Mouse (Mus musculus): ENCODE results near the gene Setdb2.
A peak's percentile ranks its signal among the peaks of the same experiment; 100 is the strongest.
"Not testable (repeated sequence)": the region's sequence is repeated elsewhere in the genome, so short reads cannot be mapped to it uniquely, and the experiment has no call there.

Setdb2 gene

DNA sequence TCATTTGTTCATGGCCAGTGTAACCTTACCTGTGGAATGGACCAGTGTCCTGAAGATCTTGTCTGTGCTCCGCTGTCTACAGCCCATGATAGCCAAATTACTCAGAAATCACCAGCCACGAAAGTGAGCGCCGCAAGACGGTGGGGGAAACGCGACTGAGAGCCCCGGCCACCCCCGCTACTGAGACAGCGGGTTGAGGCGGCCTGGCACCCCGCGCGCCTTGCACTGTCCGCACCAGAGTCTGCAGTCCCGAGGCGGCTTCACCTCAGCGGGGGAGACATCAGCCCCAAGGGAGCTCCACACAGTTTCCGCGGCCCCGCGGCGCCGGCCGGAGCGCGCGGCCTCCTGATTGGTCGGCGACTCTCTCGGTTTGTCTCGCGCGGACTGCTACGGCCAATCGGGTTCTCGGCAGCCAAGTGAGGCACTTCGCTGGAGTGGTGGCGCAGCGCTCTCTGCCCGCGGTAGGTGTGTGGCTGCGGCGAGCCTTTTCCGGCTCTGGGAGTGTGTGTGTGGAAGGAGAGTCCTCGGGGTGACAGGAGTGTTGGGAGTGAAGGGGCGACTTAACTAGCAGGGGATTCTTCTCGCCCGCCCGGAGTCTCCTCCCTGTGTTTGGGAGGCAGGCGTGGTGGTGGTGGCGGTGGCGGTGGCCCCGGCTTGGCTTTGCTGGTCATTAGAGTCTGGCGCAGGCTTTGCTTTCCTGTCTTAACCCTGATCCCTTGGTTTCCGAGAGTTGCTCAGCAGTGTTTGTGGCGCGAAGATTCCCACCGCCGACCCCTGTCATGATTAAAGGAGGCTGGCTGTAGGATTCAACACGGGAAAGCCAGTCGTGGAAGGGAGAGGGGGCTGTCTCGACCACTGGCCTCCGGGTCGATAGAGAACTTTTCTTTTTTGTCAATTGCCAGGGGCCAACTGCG is at the start of gene Setdb2, which contains the start of gene Cab39l:
Gene Setdb2, minus strand, starts transcription at position 327 of the 914 bp plus-strand sequence.
Gene Cab39l, plus strand, starts transcription at position 415 of the 914 bp plus-strand sequence.
- peak; percentile 95 for DNase-seq

DNA sequence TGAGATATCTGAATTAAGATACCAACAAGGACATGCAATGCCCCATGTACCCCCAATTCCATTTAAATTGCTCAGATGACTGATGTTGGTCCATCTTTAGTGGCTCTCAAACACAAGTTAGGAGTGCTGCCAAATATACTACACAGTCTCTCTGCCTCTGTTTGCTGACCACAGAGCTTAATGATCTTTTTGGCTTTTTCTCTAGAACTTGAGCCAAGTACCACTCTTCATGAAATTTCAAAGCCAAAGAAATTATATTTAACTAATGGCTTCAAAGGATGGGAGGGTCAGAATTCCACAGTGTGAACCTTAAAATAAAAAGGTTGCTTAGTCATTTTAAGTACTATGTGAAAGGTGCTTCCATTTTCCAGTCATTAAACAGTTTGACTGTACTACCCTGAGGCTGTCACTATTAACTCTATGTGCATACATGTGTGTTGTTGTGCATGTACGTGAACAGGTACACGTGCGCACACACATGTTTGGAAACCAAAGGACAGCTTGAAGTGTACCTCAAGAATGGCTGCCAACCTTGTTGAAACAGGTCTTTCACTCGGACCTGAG is 44.6 kb upstream of the Setdb2 start:
- DNase-seq, result no peak

DNA sequence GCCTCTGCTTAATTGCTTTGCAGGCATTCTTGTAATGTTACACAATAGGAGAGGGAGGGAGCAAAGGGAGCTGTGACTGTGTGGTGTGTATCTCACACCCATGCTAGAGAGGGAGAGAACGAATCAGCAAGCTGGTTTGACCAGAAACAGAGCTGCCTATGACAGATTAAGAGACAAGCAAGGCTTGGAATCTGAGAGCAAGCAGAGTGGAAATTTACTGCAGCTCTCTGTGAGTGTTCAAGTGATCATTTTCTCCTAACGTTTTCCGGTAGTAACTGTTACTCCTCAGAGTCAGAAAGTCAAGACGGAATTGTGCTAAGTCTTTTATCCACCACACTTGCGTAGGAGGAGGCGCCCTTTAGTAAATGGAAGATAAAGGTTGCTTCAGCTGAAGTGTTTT is 38.0 kb upstream of the Setdb2 start:
- DNase-seq, result peak; percentile 6

GRCm38 (mm10) chr14:59470781-59471180 is 30.1 kb upstream of the Setdb2 start:
- DNase-seq, result no peak

DNA sequence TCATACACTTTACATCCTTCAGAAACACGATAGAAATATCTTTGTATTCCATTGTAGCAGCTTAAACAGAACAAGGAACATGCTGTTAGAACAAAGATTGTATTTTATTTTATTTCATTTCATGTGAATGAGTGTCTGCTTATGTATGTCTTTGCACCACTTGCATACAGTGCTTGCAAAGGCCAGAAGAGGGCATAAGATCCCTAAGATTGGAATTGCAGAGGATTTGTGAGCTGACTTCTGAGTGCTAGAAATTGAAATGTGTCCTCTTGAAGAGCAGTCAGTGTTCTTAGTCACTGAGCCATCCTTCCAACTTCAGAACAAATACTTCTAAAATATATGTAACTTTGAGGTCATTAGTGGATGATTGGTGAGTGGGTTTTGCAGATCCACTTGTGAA is 27.1 kb upstream of the Setdb2 start:
- DNase-seq, result no peak

DNA sequence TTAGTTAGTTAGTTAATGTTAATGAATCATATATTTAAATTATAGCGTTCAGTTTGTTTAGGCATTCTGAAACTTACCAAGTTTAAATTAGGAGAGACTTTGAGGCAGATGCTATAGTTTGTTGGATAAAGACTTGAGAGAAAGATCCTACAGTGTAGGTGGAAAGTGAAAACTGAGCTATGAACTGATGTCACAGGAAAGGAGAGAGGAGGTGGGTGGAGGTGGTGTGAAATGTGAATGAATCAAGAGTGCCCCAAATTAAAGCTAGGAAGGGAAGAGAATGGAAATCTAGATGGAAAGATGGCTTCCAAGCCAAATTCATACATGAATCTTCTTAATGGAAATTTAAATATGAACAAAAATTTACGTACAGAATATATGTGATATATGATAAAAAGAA is 25.8 kb upstream of the Setdb2 start:
- DNase-seq, result no peak

GRCm38 (mm10) chr14:59447981-59448380 is 7.3 kb upstream of the Setdb2 start:
- no peak for DNase-seq

GRCm38 (mm10) chr14:59445421-59445820 is 4.7 kb upstream of the Setdb2 start:
- no peak for DNase-seq

- no peak for DNase-seq
These were observed 755 bp upstream of the Setdb2 start for GRCm38 (mm10) chr14:59441472-59441805.

GRCm38 (mm10) chr14:59440039-59440438 is 645 bp downstream of the Setdb2 start:
- no peak for DNase-seq

GRCm38 (mm10) chr14:59438505-59438904 is 2.2 kb downstream of the Setdb2 start:
- no peak for DNase-seq

GRCm38 (mm10) chr14:59437398-59437797 is 3.3 kb downstream of the Setdb2 start:
- DNase-seq, result no peak

DNA sequence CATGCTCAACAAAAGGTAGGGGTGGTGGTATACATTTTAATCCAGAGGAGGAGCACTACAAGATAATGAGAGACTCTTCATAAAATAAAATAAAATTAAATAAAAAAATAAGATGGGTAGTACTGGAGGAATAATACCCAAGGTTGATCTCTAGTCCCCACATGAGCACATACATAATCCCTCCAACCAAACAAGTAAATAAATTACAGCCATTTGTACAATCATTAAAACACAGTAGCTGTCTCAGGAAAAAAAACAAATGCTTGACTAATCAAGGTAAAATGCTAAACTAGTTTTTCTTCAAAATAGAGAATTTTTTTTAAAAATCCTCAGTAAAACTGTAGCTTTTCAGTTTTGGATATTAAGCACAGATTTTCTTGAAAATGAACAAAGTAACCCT is 5.5 kb downstream of the Setdb2 start:
- DNase-seq, result no peak

GRCm38 (mm10) chr14:59433902-59434301 is 6.8 kb downstream of the Setdb2 start:
- DNase-seq, result no peak

DNA sequence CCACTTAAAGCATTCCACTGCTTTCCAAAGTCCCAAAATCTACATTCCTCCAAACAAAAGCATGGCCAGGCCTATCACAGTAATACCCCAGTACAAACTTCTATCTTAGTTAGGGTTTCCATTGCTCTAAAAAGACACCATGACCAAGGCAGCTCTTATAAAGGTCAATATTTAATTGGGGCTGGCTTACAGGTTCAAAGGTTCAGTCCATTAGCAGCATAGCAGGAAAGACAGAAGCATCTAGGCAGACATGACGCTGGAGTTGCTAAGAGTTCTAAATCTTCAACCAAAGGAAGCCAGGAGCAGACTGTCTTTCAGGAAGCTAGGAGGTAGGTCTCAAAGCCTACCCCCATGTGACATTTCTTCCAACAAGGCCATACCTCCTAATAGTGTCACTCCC is 10.1 kb downstream of the Setdb2 start:
- DNase-seq, result no peak

GRCm38 (mm10) chr14:59422912-59423663 is 17.6 kb downstream of the Setdb2 start:
- DNase-seq, result no peak

DNA sequence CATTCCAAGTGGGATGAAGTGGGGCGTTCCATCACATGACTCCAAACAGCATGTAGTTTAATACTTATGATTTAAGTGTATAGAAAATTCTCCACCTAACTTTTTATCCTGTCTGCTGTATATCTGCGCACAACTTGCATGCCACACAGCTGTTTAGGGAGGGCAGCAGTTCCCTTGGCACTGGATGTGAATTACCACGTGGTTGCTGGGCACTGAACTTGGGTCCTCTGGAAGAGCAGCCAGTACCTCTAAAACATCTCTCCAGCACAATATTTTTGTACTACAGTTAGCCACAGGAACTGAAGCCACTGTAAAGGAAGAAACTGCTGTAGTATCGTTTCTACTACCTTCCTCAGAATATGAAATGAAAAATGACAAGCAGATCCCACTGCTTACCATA is 22.5 kb downstream of the Setdb2 start:
- DNase-seq, result no peak

DNA sequence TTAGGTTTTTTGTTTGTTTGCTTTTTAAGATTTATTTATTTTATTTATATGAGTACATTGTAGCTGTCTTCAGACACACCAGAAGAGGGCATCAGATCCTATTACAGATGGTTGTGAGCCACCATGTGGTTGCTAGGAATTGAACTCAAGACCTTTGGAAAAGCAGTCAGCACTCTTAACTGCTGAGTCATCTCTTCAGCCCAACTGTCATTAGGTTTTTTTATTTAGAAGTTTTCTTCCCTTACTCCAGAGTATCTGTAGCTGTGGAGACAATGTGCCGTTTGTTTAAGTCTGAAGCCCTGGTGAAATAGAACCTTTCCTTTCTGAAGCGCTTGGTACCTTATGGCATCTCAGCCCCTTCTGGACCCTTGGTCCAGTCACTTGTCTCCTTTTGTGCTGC is 25.7 kb downstream of the Setdb2 start:
- DNase-seq, result not testable (repeated sequence)

DNA sequence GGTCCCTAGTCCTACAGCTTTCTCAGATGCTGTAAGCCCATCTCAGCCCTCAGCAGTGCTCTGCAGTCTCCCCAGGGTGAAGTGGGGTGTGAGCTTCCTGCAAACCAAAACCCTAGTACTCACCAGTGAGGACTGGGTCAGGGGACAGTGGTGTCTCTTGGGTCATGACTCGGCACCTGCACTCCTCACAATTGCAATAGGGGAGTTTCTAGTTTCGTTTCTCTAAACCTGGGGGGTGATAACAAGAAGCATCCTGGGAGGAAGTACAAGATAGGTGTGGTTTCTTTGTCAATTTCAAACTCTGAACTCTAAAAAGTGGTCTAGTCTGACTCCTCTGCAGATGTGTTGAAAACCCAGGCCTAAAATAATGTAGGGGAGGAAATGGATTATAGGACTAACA is 43.7 kb downstream of the Setdb2 start:
- DNase-seq, result no peak

DNA sequence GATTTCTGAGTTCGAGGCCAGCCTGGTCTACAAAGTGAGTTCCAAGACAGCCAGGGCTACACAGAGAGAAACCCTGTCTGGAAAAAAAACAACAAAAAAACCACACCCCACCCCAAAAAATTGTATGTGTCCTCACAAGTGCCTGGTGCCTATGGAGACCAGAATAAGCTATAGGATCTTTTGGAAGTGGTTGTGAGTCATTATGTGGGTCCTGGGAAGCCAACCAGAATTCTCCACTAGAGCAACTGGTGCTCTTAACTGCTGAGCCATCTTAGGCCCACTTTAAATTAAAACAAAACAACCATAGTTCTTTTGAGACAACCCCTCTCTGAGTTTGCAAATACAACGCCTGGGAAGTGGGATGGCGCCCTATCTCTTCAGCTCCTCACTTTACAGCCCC is 45.4 kb downstream of the Setdb2 start, which contains the start of gene Phf11c:
Gene Phf11c, minus strand, starts transcription at position 101 of the 400 bp plus-strand sequence.
- DNase-seq, result no peak

GRCm38 (mm10) chr14:59390181-59390580 is 50.5 kb downstream of the Setdb2 start:
- peak; percentile 24 for DNase-seq

DNA sequence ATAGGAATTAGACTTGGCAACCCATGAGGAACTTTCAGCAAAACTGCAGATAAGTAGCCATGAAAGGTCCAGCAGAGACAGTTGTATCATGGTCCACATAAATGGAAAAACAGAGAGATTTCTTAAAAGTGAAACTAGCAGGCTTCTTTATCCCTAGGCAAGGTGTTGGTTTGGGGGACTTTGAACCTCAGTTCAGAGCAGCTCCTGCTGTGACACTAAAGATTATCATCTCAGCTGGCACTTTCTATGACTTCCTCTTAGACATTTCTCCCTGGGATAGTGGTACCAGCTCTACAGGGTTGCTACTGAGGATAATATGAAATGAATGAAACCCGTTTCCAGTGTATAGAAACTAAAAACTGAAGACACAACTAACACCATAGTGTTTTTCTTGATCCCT is 51.2 kb downstream of the Setdb2 start:
- DNase-seq, result no peak

DNA sequence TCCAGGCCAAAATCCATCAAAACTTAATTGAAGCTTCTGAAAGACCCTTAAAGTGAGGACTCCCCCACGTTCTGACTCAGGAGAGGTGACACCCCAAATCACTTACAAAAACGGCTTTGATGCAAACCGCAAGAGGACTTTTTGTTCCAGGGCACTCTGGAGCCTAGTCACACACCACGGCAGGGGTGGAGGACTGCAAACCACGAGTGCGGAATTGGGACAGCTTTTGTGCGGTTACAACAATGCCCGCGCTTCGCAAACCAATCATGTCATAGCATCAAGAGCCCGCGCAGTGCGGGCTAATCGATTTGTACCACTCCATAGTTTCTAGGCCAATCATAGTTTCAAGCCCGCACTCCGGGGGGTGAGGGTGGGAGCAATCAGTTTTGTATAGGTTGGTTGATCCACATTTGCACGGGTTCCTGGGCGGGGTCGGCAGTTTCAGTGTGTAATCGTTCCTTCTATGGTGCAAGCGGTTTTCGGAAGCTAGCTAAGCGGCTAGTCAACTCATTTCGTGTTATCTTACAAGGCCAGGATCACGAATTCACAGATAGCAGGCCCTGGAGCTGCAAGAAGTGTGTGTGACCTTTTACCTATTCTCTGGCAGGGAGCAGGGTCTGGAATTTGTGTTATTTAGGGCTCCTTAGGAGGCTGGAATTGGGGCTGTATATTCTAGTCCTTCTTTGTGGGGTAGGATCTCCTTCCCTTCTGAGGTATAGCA is 70.2 kb downstream of the Setdb2 start:
- DNase-seq, result no peak
